Mouse (Mus musculus) urinary bladder, postnatal 4 days (tissue): ENCODE data around the gene Itgb7.

Experiments used
- DNase-seq, 2 experiments: peaks; one replicate each; pipeline ENCODE4 v3.0.0; 2021 to 2022; ENCODE audit warnings: low spot score in 2 of 2

Gene Itgb7

DNA sequence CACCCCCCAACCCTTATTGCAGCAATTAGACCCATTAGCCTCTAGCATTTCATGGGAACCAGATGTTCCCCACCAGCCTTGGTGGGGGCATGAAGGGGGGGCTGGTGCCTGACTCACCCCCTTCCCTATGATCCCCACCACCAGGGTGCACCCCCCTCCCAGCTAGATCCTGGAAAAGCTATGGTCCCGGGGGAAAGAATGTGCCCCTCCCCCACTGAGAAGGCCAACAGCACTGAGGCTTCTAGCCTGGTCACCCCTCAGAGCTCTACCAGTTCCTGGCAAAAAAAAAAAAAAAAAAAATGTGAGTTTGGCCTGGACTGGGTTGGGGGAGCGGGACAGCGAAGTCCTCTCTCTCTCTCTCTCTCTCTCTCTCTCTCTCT lies 17.1 kb upstream of the Itgb7 start:
- DNase-seq = no peak

DNA sequence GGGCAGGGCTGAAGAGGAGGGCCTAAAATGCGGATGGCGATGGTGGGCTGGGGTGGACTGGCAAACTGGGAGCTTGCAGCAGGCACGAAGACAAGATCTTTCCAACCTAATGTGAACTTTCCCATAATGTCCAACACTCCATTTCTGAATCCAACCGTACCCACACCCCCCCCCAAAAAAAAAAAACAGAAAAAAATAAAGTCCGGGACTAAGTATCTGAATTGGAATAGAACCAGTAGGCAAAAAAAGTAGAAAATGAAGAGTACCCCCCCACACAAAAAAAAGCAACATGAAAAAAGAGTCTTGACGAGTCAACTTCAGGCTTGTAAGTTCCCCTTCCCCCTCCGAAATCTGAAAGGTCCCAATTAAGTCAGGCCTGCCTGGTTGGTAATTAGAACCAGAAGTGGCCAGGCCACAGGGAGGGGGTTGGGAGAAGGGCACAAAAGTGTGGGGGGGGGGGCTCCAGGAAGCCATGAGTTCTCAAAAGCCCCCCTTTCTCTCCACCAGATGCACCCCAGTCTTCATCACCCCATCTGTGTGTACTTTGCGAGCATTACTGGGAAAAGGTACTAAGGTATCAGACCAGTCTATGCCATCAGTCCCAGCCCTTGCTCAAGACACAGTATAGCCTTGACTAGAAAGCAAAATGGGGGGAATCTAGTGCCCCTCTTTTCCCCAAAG lies 16.5 kb upstream of the Itgb7 start:
- no peak for DNase-seq

DNA sequence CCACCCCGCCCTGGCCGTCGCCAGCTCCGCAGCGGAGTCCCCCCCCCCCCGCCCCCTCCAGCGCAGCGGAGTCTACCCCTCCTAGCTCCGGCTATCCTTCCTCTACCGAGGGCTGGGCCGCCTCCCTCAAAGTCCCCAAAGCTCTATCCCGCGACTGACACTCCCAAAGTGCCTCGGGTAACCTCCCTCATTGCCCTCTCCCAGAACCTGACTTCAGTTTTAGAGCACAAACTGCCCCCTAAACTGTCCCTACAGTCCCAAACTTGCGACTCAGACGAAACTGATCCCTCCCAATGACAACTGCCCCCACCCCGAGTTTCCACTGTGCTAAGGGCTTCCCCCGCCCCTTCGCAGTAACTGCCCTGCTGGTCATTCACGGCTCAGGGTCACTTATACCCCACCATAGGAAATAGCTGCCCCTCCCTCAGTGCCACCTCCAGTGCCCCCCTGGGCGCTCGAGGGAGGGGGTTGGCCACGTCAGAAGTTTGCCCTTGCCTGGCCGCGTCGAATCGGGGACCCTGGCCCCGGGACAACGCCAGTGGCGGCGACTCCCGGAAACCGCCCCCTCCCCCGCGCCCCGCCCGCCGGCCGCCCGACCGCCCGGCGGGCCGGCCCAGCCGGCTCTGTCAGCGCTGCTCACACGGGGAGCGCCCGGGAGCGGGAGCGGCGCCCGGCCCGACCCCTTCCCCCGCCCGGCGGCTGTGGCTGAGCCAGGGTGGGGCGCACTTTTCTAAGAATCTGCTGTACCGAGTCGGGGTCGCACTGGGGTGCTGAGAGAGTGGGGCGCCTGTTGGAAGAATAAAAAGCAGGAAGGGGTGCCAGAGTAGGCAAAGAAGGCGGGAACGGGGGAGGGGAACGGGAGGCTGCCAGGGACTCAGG lies 15.7 kb upstream of the Itgb7 start:
- peak; percentile 77 for DNase-seq

DNA sequence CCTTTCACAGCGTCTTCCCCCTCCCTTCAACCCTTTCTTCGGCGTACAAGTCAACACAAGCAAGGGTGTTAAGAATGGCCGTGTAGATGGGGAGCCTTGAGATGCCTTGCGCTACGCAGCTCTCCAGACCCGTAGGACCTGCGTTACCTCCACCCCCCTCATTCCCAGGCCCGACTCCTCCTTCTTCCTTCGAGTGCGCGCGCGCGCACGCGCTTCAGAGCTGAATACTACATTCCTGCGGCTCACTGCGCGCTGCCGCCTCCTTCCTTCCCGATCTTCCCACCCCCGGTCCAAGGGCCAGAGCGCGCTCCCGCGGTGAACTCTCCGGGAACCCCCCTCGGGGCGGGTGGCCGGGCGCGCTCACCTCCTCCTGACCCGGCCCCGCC lies 15.1 kb upstream of the Itgb7 start:
- peak; percentile 95 to 98 for DNase-seq

DNA sequence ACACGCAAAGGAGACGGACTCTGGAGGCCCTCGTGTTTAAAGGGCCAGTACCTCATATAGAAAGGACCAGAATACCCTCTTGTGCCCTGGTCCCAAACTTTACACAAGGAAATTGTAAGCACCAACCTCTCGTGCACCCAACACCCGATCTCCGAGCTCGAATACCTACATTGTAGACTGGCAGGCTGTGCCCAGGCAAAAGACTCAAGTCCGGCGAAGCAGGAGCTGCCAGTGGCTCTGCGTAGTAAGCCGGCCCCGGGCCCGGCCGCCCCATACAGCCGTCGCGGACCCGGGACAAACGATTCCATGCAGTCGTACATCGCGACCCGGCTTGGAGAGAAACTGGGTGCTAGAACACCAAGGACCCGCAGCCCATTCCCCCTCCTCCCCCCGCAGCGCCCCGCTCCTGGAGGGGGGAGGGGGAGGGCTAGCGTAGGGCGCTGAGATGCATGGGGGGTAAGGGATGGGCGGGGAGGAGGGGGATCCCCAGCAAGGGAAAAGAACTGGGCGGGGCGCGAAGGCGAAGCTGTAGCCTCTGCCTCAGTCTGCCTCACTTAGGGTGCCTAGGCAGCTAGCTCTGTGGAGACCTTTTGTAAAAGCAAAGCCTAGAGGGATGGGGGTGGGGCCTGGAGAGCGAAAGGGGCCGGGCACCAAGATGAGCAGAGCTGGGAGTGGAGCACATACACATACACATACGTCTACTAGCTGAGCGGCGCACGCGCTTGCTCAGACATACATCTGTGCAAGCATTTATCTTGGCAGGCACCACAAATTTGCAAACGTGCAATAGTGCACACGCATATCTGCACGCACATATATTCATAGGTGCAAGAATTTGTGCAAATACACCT lies 14.4 kb upstream of the Itgb7 start:
- peak; percentile 72 to 73 for DNase-seq

DNA sequence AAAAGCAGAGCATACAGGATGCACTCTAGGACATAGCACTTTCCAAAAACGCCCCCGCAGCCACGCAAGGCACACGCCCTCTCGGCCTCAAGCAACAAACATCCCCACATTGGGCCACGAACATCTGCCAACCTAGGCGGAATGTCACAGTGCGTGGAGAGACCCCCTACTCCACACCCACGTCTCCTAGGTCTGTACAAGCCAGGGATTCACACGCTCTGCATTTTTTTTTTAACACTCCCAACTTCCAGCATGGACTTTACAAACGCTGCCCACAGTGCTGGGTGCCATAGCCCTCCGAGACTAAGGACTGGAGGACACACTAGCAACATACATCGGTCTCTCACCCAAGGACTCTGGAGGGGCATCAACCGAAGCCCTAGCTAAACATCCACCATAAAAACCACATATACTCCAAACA lies 13.7 kb upstream of the Itgb7 start:
- no peak for DNase-seq

DNA sequence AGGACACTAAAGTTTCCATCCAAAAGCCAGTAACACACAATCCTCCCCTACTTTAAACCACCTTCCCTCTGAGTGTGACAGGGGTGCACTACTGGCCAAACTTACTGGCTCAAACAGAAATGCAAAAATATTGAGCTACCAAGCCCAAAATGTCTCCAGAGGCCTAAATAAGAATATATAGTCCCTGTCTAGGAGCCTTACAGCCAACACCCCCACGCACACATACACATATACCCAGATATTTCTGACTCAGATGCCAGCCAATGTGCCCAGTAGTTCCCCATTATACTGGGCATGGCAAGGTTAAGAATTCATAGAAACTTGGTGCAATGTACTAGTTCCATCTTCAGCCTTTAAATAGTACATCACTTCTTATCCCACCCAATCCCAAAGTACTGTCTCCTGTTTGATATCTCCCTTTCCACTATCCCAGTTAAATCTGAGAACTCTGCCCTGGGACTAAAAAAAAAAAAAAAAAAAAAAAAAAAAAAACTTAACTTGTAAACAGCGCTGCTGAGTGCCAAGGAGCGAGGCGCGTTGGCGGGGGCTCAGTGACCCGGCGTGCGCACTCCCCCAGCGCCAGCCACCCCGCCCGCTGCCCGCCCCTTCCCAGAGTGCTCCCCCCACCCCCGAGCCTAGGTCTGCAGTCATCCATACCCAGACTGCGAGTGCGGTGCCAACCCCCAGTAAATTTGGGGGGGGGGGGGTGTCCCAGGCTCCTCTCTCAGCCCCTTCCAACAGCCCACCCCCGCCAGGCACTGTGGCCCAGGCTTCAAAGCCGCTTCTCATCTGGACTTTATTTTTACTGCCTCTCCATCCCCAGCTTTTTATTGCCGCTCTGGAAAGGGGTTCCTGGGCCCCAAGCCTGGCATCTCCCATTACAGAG lies 12.8 kb upstream of the Itgb7 start:
- DNase-seq = no peak

DNA sequence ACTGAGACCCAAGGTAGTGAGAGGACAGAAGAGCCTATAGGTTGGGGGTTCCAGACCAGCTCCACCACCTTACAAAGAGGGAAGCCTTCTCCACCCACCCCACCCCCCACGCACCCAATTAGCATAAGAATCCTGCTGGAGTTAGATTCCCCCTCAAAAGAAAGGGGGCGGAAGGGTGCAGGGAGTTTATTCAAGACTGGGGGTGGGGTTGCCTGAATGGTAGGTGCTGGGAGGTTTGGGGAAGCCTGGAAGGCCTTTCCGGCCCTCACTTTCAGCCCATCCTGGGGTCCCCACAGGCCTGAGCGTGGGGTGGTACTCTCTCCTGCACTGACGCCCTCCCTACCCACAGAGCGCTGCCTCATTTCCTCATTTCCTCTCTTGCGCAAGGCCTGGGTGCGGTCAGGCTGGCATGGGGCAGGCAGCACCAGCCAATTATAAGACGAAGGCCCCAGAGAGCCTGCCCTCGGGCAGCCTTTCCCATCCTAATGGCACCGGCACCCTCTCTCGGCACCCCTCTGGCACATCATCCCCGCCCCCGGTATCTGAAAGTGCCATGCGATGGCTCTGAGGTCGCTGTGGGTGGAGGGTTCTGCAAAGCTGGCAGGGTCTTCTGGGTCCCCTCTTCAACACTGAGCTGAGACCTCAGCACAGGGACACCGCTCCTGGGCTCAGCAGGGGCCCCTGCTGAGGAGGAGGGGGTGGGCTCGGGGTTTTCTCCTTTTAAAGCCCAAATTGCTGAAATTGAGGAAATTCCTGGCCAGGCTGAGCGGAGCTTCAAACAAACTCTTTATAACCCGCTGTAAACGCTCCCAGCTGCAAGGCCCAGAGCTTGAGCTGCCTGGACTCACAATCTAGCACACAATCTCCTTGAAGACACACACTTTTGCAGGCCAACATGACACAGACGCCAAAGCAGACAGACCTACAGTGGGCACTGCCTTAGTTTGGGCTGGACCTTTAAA lies 11.8 kb upstream of the Itgb7 start:
- peak; percentile 55 to 79 for DNase-seq

DNA sequence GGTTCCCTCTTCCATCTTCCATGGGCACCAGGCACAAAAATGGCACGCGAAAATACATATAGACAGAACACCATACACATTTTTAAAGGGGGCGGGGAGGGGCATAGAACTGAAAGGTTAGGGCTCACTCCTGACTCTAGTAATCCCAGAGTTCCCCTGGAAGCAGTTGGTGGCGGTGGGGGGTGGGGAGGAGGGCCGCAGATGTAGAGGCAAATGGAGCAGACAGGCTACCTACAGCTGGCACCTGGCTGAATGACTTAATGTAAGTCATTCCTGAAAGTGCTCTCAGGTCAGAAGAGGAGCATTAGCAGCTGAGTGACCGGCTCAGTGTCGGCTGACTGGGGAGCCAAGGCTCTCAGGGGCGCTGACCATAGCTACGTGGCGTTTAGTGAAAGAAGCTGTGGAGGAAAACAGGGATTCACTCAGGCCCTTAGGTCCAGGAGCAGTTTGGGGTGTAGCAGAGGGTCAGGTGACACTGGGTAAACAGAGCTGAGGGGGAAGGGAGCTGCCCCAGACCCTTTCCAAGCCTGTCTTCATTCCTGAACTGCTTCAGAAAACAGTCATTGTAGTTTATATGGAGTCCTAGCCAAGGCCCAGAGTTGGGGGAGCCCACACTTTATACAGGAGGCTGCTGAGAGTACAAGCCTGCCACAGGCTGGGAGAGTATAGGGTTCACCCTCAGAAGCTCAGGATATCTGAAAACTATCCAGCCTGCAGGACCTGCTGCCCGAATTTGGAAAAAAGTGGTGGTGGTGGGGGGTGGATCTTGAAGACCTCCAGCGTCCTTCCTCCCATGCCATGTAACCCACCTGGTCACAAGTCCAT lies 10.9 kb upstream of the Itgb7 start:
- DNase-seq = no peak

DNA sequence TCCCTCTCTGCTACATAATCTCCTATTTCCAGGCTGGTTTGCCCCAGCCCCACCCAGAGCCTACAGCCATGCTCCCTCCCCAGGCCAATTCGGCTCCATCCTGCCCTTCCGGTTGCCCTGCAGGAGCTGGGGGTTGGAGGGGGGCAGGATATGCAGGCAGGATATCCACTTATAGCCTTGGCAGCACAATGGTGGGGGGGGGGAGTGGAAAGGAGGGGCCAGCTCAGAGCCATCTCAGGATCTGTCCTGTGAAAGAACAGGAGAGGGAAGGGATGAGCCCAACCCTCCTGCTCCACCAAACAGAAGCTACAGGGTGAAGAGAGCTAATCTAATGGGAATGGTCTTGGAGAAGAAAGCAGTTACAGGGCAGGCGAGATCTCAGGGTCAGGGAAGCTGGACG lies 8.9 kb upstream of the Itgb7 start:
- DNase-seq = no peak

DNA sequence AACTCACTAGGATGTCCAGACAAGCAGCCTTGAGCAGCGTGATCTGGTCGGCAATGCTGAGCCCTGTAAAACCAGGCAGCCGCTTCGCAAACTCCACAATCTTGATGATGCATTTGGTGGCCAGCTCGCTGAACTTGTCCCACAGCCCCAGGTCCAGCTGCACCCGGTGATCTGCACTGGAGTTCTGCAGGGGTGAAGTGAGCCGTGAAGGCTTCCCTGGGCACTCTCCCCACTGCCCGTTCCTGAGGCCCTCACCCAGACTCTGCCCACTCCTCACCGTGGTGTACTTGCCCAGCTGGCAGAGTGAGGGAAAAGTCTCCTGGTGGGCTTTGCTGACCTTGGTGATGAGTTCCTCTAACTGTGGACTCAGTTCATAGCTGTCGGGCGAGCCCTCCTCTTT lies 8.1 kb upstream of the Itgb7 start:
- DNase-seq = no peak

DNA sequence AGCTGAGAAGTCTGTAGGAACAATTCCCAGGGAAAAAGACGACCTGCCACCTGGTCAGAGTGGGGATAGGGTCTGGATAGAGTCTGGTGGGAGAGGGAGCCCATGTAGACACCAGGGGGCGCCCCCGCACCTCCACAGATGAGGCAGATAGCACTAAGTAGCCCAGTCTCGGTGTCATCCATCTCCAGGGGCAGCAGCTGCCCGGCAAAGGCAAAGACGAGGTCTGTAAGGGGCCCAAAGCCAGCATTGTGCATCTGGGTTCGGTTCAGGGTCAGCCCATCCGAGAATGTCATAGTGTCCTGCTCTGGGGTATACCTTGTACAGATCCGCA lies 7.5 kb upstream of the Itgb7 start:
- peak; percentile 64 to 80 for DNase-seq

DNA sequence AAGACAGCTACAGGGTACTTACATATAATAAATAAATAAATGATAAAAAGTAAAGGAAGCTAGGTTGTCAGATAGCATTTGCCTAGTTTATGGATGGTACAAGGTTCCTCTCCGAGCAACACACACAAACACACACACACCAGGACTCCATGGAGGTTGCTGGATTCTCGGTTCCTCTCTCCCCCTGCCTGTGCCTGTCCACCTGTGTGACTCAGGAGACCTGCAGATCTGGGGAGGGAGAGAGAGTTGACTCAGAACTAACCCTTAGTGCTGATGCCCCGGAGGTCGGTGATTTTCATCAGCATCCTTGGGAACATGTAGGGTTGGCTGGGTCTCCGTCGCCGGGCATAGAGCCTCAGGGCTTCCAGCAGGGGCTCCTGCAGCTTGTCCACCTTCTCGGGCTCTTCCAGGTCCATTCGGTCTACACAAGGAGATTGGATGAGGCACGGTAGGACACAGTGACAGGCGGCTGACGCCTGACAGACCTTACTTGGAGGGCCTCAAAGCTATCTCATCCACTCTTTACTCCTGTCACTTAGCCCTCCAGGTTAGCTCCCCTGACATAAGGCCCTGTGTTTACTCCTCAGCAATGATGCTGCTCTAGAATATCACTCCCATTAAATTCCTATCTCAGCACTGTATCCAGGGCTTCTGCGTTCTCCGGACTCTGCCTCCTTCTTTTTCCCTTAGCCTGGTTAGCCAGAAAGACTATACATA lies 7.0 kb upstream of the Itgb7 start:
- no peak for DNase-seq

DNA sequence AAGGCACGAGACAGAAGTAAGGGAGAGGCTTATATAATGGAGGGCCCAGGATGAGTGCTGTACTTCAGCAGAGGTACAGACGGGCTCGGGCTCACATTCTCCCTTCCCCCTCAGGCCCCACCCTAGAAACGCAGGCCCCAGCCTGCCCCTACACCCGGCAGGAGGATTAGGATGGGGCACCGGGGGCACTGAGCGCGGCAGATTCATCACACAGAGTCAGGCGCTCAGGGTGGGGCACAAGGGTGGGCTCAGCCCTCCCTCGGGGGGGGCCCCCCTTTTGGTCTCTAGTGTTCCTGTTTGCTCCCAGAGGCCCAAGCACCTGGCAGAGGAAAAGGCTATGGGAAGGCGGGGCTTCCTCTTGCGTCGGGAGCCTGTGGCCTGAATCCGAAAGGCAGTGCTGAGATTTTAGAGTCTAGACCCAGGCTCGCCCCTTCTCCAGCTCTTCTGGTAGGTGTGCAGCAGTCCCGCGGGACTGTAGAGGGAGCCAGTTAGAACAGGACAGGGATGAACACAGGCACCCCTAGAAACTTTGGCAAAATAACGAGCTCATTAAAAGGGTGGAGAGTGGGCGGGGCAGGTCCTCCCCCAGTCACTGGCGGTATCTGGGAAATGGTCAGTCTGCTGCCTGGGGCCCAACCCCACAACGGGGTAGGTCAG lies 3.8 kb upstream of the Itgb7 start:
- DNase-seq = peak in 1 of 2 experiments; percentile 67

DNA sequence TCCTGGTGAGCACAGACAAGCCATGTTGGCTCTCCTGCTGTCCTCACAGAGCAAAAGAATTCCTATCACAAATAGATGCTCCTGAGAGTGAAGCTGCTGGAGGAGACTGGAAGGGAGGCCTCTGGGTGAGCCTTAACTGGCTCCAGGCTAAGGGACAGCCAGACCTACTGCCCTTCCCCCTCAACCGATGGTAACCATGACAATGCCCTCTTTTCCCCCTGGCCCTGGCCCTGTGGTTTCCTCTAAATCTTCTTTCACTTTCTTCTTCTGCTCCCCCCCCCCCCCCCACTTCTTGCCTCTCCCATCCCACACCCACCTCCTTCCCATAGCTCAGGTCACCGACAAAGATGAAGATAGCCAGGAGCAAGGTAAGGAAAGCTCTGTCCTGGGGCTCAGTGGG lies 2.2 kb upstream of the Itgb7 start:
- DNase-seq = no peak

DNA sequence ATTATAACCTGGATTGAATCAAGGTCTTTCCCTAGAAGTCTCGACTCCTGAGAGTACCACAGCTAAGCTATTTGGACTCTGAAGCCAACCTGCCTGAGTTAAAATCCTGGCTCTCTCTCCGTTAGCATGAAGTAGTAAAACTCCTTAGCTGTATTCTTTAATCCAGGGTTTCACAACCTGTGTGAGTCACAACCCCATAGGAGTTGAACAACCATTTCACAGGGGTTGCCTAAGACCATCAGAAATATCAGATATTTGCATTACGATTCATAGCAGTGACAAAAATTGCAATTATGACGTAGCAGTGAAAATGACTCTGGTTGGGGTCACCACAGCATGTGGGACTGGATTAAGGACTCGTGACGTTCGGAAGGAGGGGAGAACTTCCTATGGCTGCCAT lies 1.0 kb upstream of the Itgb7 start:
- DNase-seq = no peak

DNA sequence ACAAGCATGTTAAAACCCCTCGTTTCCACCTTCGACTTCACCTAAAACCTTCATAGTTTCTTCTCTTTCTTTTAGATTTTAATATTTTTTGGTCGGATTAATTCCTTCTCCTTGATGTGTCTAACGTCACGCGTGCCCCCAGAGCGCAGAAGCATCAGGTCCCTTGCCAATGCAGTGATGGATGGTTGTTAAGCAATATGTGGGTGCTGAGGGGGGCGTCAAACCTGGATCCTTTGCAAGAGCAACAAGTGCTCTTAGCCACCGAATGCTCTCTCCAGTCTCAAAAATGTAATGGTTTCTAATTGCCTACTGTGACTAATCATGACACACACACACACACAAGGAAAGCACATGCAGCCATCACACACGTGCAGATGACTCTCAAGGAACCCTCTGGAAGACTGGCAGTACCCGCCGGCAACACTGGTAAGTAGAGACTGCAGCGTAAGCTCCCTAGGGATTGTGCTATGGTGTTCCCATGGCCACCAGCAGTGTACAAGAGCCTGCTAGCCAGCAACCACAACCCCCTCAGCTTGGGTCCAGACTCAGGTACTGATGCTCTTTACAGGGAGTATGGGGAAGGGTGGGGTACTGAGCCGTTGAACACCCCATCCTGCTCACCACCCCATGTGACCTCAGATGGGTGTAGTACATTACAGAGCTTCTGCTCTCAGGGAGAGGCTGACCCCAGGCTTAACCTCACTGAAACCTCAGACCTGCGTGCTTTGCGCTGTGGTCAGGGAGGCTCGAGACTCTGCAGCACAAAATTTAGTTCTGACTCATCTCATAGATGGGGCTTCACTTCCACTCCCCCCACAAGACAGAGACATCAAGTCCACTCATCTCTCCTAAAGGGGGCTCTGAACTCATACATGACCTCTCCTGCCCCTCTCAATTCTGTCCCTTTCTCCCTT lies 1.1 kb downstream of the Itgb7 start:
- DNase-seq = no peak
